Mouse (Mus musculus) right cerebral cortex, postnatal 14 days (tissue): ENCODE data around the gene Hoga1.

ENCODE experiments used
- DNase-seq: peaks from one replicate; pipeline ENCODE4 v3.0.0; 2022

The Hoga1 gene

GRCm38 (mm10) chr19:42045269-42046102 is at the start of gene Hoga1:
Gene Hoga1, plus strand, starts transcription at chr19:42045610.
- DNase-seq: peak; percentile 63

GRCm38 (mm10) chr19:41997090-41997489 is 48.3 kb upstream of the Hoga1 start:
- DNase-seq: no peak

GRCm38 (mm10) chr19:41998770-41999548 is 46.5 kb upstream of the Hoga1 start:
- no peak for DNase-seq

- no peak for DNase-seq
Observed at GRCm38 (mm10) chr19:41999688-42000283, 45.6 kb upstream of the Hoga1 start.

- DNase-seq: no peak
Observed at GRCm38 (mm10) chr19:42000446-42000958, 44.9 kb upstream of the Hoga1 start.

- DNase-seq: no peak
Observed at GRCm38 (mm10) chr19:42001253-42001980, 44.0 kb upstream of the Hoga1 start.

- DNase-seq: no peak
Observed at GRCm38 (mm10) chr19:42004258-42004657, 41.2 kb upstream of the Hoga1 start.

GRCm38 (mm10) chr19:42005616-42006015 is 39.8 kb upstream of the Hoga1 start:
- DNase-seq: no peak

- DNase-seq: no peak
Observed at GRCm38 (mm10) chr19:42006568-42006967, 38.8 kb upstream of the Hoga1 start.

GRCm38 (mm10) chr19:42008586-42008985 is 36.8 kb upstream of the Hoga1 start:
- DNase-seq: no peak

GRCm38 (mm10) chr19:42009067-42009466 is 36.3 kb upstream of the Hoga1 start:
- DNase-seq: no peak

GRCm38 (mm10) chr19:42010436-42010835 is 35.0 kb upstream of the Hoga1 start:
- DNase-seq: no peak

GRCm38 (mm10) chr19:42011123-42011522 is 34.3 kb upstream of the Hoga1 start:
- no peak for DNase-seq

GRCm38 (mm10) chr19:42014231-42014825 is 31.1 kb upstream of the Hoga1 start:
- no peak for DNase-seq

- DNase-seq: no peak
Observed at GRCm38 (mm10) chr19:42015001-42015400, 30.4 kb upstream of the Hoga1 start.

GRCm38 (mm10) chr19:42016251-42016650 is 29.2 kb upstream of the Hoga1 start:
- DNase-seq: no peak

GRCm38 (mm10) chr19:42016840-42017239 is 28.6 kb upstream of the Hoga1 start:
- DNase-seq: peak; percentile 40

- peak; percentile 41 for DNase-seq
Observed at GRCm38 (mm10) chr19:42017399-42018247, 27.8 kb upstream of the Hoga1 start.

- DNase-seq: no peak
Observed at GRCm38 (mm10) chr19:42019011-42019522, 26.3 kb upstream of the Hoga1 start.

GRCm38 (mm10) chr19:42021681-42022541 is 23.5 kb upstream of the Hoga1 start:
- no peak for DNase-seq
